Mouse (Mus musculus) C3H10T1/2 (cell line): ENCODE measurements around the gene Vegfc. TPM values are rescaled to one million over a fixed set of nuclear protein-coding genes. Genes with fewer than 3 reads are reported as not detected.

Experiments used
- polyA plus RNA-seq, 2 experiments: library from polyadenylated mRNA; unstranded; fragments of >200 nt; fragmentation: generic; extraction: Trizol; gene quantifications; one replicate each; pipeline ENCODE4 v1.2.1; 2012; ENCODE audit warnings: missing spikeins in 2 of 2

Vegfc gene
- polyA plus RNA-seq: 1 to 10 TPM in 1 of 2 experiments, under 1 TPM in 1; 0.56 to 3.0 TPM

GRCm38 (mm10) chr8:54077271-54078120 lies at the start of gene Vegfc:
TSS of gene Vegfc (plus strand) at chr8:54077606.

